Mouse (Mus musculus): Measurements from ENCODE around the gene Gm1993.
"Not testable (repeated sequence)": the region's sequence is repeated elsewhere in the genome, so short reads cannot be mapped to it uniquely, and the experiment has no call there.

The Gm1993 gene

DNA sequence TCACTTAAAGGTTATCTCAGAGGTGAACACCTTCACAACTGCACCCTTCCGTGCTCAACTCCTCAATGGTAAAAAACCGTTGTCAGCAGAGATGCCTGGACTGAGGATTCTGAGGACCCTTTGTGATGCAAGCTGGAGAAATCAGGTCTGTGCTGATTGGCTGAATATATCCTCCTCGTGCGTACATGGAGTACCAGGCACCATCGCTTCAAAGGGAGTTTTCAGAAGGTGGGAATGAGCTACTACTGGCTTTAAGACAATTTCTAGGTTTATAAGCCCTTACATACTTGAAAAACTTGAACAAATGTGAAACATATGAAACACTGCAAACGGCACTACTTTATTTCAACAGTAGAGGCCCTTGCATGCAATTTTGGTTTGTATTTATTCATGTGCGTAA is at the start of gene Gm1993:
Gm1993 (minus strand) TSS at position 101 of the 400 bp plus-strand sequence.
- not testable (repeated sequence) for DNase-seq (ENCODE audit: low spot score)

Data from embryo, embryonic 10 days (tissue).